Mouse (Mus musculus) kidney, postnatal 0 days (tissue): ENCODE results near the gene Snx18. TPM values are rescaled to one million over a fixed set of nuclear protein-coding genes. Genes with fewer than 3 reads are reported as not detected.

Experiments used
- ATAC-seq: fragments of 200-750 bp; cut with Nextera tagmentation; replicated peaks from 2 replicates; pipeline ENCODE4 v1.8.0; 2017; ENCODE audit warnings: low read depth, moderate number of reproducible peaks, moderate TSS enrichment, moderate library complexity; ENCODE audit not compliant: low FRiP score
- DNase-seq: peaks from one replicate; pipeline ENCODE4 v3.0.0-alpha.2; 2016; ENCODE audit warnings: low spot score
- H3K27ac ChIP-seq: fragments of 300-500 bp; sonication (generic); 2 replicates; pipeline ENCODE4 v1.5.1; 2014; ENCODE audit warnings: mild to moderate bottlenecking
- H3K27me3 ChIP-seq: fragments of 300-500 bp; sonication (generic); 2 replicates; pipeline ENCODE4 v1.6.1; 2014; ENCODE audit warnings: low read length, mixed read lengths; ENCODE audit not compliant: insufficient read depth
- H3K36me3 ChIP-seq: fragments of 300-500 bp; sonication (generic); 2 replicates; pipeline ENCODE4 v1.6.1; 2014; ENCODE audit warnings: low read length, mixed read lengths; ENCODE audit not compliant: insufficient read depth
- H3K4me1 ChIP-seq: fragments of 300-500 bp; sonication (generic); replicated peaks from 2 replicates; pipeline ENCODE4 v1.6.1; 2014; ENCODE audit warnings: antibody characterized with exemption, low read length, mixed read lengths; ENCODE audit not compliant: insufficient read depth
- H3K4me2 ChIP-seq: fragments of 300-500 bp; sonication (generic); 2 replicates; pipeline ENCODE4 v1.6.1; 2014; ENCODE audit warnings: mild to moderate bottlenecking, low read length, moderate library complexity, mixed read lengths
- H3K4me3 ChIP-seq: fragments of 300-500 bp; sonication (generic); replicated peaks from 2 replicates; pipeline ENCODE4 v1.5.1; 2014; ENCODE audit warnings: low read depth, low read length
- H3K9ac ChIP-seq: fragments of 300-500 bp; sonication (generic); 2 replicates; pipeline ENCODE4 v1.6.1; 2014; ENCODE audit warnings: low read depth, low read length
- H3K9me3 ChIP-seq: fragments of 300-500 bp; sonication (generic); replicated peaks from 2 replicates; pipeline ENCODE4 v1.6.1; 2016; ENCODE audit warnings: low read length, inconsistent platforms, mixed read lengths
- CTCF ChIP-seq: IDR thresholded peaks from 2 replicates; pipeline ENCODE4 v1.5.1; 2016; ENCODE audit warnings: antibody characterized with exemption, low read depth, mild to moderate bottlenecking, moderate library complexity
- WGBS: fragments of 180-500 bp; shearing (Covaris S2); extraction: QIAGEN DNeasy Blood & Tissue Kit; methylation state at CpG from one replicate; pipeline ENCODE4 v1.1.7; 2014; 5-methylcytosine and 5-hydroxymethylcytosine counted together
- polyA plus RNA-seq: library from polyadenylated mRNA; unstranded; fragments of >200 nt; fragmentation: Nextera tagmentation; extraction: Ambion mirVana; gene quantifications from 2 replicates; pipeline ENCODE4 v1.2.1, GENCODE M21; 2015

The Snx18 gene
- polyA plus RNA-seq, 1 experiment from 2014 or later, result 34.8 TPM

GRCm38 (mm10) chr13:113656639-113657038 lies 38.3 kb upstream of the Snx18 start:
- Histone ChIP-seq H3K4me3 (no peak overlapping the region), H3K9ac (no peak overlapping the region), H3K9me3 (no peaks in the 10 kb centered on the region), H3K4me2 (no peak overlapping the region), H3K27me3 (no peaks in the 10 kb centered on the region), H3K4me1 (no peaks in the 10 kb centered on the region), H3K36me3 (no peaks in the 10 kb centered on the region), H3K27ac (no peak overlapping the region)
- DNase-seq (no peak), ATAC-seq (no peak)
- 84% methylated on average over 4 of the region's 4 CpGs for WGBS
- TF ChIP-seq CTCF, result no peak

DNA sequence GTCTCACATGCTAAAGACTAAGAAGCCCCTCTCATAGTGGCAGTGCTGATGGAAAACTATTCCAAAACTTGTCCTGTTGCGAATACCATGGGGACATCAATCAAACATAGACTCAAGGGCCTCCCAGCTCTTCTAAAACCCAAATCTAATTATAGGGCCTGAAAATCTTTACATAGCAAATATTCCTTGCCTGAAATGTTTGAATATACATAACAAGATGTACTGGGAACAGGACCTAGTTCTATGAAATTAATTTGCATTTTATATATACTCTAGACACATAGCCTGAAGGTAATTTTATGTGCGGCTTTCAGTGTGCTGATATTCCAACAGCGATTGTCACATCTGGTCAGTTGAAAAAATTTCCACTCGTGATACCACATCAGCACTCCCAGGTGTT lies 37.1 kb upstream of the Snx18 start:
- no peak for TF ChIP-seq CTCF
- 95% methylated on average over 4 of the region's 4 CpGs for WGBS
- DNase-seq (no peak), ATAC-seq (no peak)
- no peaks in the 10 kb centered on the region for H3K27me3 ChIP-seq
- no peaks in the 10 kb centered on the region for H3K9me3 ChIP-seq
- no peak overlapping the region for H3K9ac ChIP-seq
- no peak overlapping the region for H3K4me2 ChIP-seq
- no peak overlapping the region for H3K27ac ChIP-seq
- no peaks in the 10 kb centered on the region for H3K36me3 ChIP-seq
- H3K4me3 ChIP-seq, result no peak overlapping the region
- H3K4me1 ChIP-seq, result no peaks in the 10 kb centered on the region

- Histone ChIP-seq H3K27me3 (no peaks in the 10 kb centered on the region), H3K4me3 (no peak overlapping the region), H3K4me2 (no peak overlapping the region), H3K9me3 (no peaks in the 10 kb centered on the region), H3K27ac (no peak overlapping the region), H3K4me1 (no peaks in the 10 kb centered on the region), H3K9ac (no peak overlapping the region), H3K36me3 (no peaks in the 10 kb centered on the region)
- ATAC-seq, result no peak
- 80% methylated on average over 11 of the region's 11 CpGs for WGBS
- TF ChIP-seq CTCF, result peak; percentile 66
- peak; percentile 50 for DNase-seq
Observed at GRCm38 (mm10) chr13:113640944-113641597, 22.7 kb upstream of the Snx18 start.

DNA sequence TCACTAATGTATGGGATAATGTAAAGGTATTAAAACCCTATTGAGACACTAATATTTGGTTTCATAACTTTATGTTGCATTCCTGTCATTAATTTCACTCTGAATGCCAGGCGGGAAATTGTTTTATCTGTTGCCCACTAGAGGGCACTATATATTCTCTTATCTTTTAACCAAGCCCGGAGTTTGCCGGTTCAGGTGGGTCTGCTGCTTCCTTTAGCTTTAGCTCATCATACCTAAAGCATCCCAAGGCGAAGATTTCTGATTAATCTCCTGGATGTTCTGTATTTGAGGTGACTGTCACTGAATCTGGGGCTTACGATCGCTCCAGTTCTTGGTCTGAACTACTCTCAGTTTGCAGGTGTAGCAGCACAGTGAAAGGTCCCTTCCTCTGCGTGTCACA lies 20.6 kb upstream of the Snx18 start:
- 29% methylated on average over 7 of the region's 7 CpGs for WGBS
- Histone ChIP-seq H3K27me3 (no peaks in the 10 kb centered on the region), H3K9me3 (no peaks in the 10 kb centered on the region), H3K4me3 (no peak overlapping the region), H3K4me2 (no peak overlapping the region), H3K4me1 (no peaks in the 10 kb centered on the region), H3K27ac (no peak overlapping the region), H3K36me3 (no peaks in the 10 kb centered on the region), H3K9ac (no peak overlapping the region)
- TF ChIP-seq CTCF, result peak; percentile 68
- DNase-seq (peak; percentile 76), ATAC-seq (no peak)

DNA sequence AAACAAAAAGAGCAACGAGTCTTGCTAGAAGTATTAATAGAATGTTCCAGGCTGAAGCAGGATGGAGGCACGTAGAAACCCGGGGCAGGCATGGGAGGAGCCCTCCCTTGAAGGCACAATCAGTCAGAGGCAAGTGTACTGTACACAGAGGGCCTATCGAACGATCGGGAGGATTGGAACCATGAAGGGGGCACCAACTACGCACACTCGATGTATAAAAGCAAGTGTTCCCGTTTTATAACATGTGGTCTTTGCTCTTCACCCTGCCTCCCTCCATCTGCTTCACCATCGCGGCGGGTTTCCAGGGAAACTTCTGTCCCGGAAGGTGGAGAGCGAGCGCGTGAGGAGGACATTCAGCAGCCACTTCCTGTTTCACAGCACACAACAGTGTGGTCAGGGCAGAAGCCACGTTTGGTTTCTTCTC lies 17.4 kb upstream of the Snx18 start:
- Histone ChIP-seq H3K27me3 (no peaks in the 10 kb centered on the region), H3K4me2 (no peak overlapping the region), H3K4me1 (no peaks in the 10 kb centered on the region), H3K36me3 (no peaks in the 10 kb centered on the region), H3K4me3 (no peak overlapping the region), H3K9ac (no peak overlapping the region), H3K27ac (no peak overlapping the region), H3K9me3 (no peaks in the 10 kb centered on the region)
- TF ChIP-seq CTCF, result no peak
- DNase-seq (no peak), ATAC-seq (no peak)
- whole genome bisulfite sequencing, result 71% methylated on average over 17 of the region's 17 CpGs

- Histone ChIP-seq H3K4me2 (no peak overlapping the region), H3K4me1 (no peaks in the 10 kb centered on the region), H3K36me3 (no peaks in the 10 kb centered on the region), H3K4me3 (no peak overlapping the region), H3K27ac (no peak overlapping the region), H3K9me3 (no peaks in the 10 kb centered on the region), H3K9ac (no peak overlapping the region), H3K27me3 (no peaks in the 10 kb centered on the region)
- TF ChIP-seq CTCF, result no peak
- no peak for DNase-seq
- WGBS, result 82% methylated on average over 15 of the region's 15 CpGs
- no peak for ATAC-seq
Observed at GRCm38 (mm10) chr13:113634732-113635481, 16.5 kb upstream of the Snx18 start.
